Mouse (Mus musculus) C2C12 (cell line): ENCODE results near the gene Snrpa1.

Experiments
- CTCF ChIP-seq: IDR thresholded peaks from one replicate; pipeline ENCODE4 v1.5.1; 2011; ENCODE audit not compliant: control insufficient read depth, insufficient read depth, insufficient read length
- FOSL1 ChIP-seq: IDR thresholded peaks from one replicate; pipeline ENCODE4 v1.8.0; 2011; ENCODE audit warnings: mild to moderate bottlenecking, low read length; ENCODE audit not compliant: poor library complexity, insufficient read depth, severe bottlenecking
- MAX ChIP-seq: IDR thresholded peaks from one replicate; pipeline ENCODE4 v1.6.1; 2011; ENCODE audit warnings: mild to moderate bottlenecking, control low read depth
- USF1 ChIP-seq: IDR thresholded peaks from one replicate; pipeline ENCODE4 v1.6.1; 2011; ENCODE audit warnings: low read depth, mild to moderate bottlenecking, control low read depth, moderate library complexity

GRCm38 (mm10) chr7:66108961-66109854 is 50.4 kb downstream of the Snrpa1 start, which contains the start of gene Chsy1:
- no peak for TF ChIP-seq FOSL1
- no peak for TF ChIP-seq CTCF
- peak; percentile 82 for TF ChIP-seq USF1
- peak; percentile 37 for TF ChIP-seq MAX
